Mouse (Mus musculus) MEL (cell line): ENCODE results near the gene Bmper. TPM values are rescaled to one million over a fixed set of nuclear protein-coding genes. Genes with fewer than 3 reads are reported as not detected.

Experiments
- DNase-seq: peaks from one replicate; pipeline ENCODE4 v3.0.0; 2011; ENCODE audit warnings: low read depth, low spot score
- H3K27ac ChIP-seq: 2 replicates; pipeline ENCODE4 v1.5.1; 2012; ENCODE audit warnings: low read depth, mild to moderate bottlenecking, control low read depth, low read length, moderate library complexity; ENCODE audit not compliant: control insufficient read depth
- H3K27me3 ChIP-seq, 2 experiments: fragments of 150-350 bp in 1 of 2; sonication (generic) in 1 of 2; 2 replicates each; pipeline ENCODE4 v1.6.1; 2012; ENCODE audit warnings: low read length in 2 of 2, mild to moderate bottlenecking in 2 of 2, improper control_type of control experiment in 1 of 2, moderate library complexity in 1 of 2; ENCODE audit not compliant: insufficient read depth in 2 of 2, control insufficient read depth in 1 of 2
- H3K36me3 ChIP-seq, 2 experiments: 2 replicates each; pipeline ENCODE4 v1.6.1; 2012 to 2014; ENCODE audit warnings: low read length in 2 of 2, improper control_type of control experiment in 1 of 2, inconsistent platforms in 1 of 2, mild to moderate bottlenecking in 1 of 2; ENCODE audit not compliant: insufficient read depth in 2 of 2, control insufficient read depth in 1 of 2
- H3K4me1 ChIP-seq, 2 experiments: fragments of 150-350 bp in 1 of 2; sonication (generic) in 1 of 2; 2 replicates each; pipeline ENCODE4 v1.6.1; 2012; ENCODE audit warnings: low read length in 2 of 2, improper control_type of control experiment in 1 of 2, mild to moderate bottlenecking in 1 of 2; ENCODE audit not compliant: insufficient read depth in 2 of 2, control insufficient read depth in 1 of 2
- H3K4me3 ChIP-seq, 2 experiments: fragments of 150-350 bp in 1 of 2; sonication (generic) in 1 of 2; 2 replicates each; pipeline ENCODE4 v1.5.1; 2012; ENCODE audit warnings: low read depth in 2 of 2, low read length in 2 of 2, mild to moderate bottlenecking in 2 of 2, moderate library complexity in 2 of 2, control low read depth in 1 of 2, improper control_type of control experiment in 1 of 2; ENCODE audit not compliant: control insufficient read depth in 1 of 2, insufficient read depth in 1 of 2
- H3K79me2 ChIP-seq: 2 replicates; pipeline ENCODE4 v1.6.1; 2012; ENCODE audit warnings: mild to moderate bottlenecking, low read length, moderate library complexity; ENCODE audit not compliant: control insufficient read depth, poor library complexity, insufficient read depth
- H3K9ac ChIP-seq: 2 replicates; pipeline ENCODE4 v1.6.1; 2012; ENCODE audit warnings: low read depth, mild to moderate bottlenecking, control low read depth, low read length, moderate library complexity; ENCODE audit not compliant: control insufficient read depth, poor library complexity, severe bottlenecking
- H3K9me3 ChIP-seq: fragments of 150-350 bp; sonication (generic); replicated peaks from 2 replicates; pipeline ENCODE4 v1.6.1; 2012; ENCODE audit warnings: mild to moderate bottlenecking, low read length, improper control_type of control experiment, moderate library complexity; ENCODE audit not compliant: insufficient read depth
- BHLHE40 ChIP-seq: IDR thresholded peaks from 2 replicates; pipeline ENCODE4 v1.6.1; 2012; ENCODE audit warnings: low read depth, mild to moderate bottlenecking, inconsistent platforms, low read length, improper control_type of control experiment, borderline replicate concordance
- CHD1 ChIP-seq: IDR thresholded peaks from 2 replicates; pipeline ENCODE4 v1.6.1; 2012; ENCODE audit warnings: low read depth, mild to moderate bottlenecking, inconsistent platforms, low read length, improper control_type of control experiment
- CHD2 ChIP-seq: IDR thresholded peaks from 2 replicates; pipeline ENCODE4 v1.6.1; 2011; ENCODE audit warnings: low read length, improper control_type of control experiment
- CTCF ChIP-seq, 3 experiments: IDR thresholded peaks in 2 of 3; conservative IDR thresholded peaks in 1 of 3; 2 replicates each; pipeline ENCODE4 v1.5.1; 2011 to 2012; ENCODE audit warnings: low read length in 3 of 3, low read depth in 2 of 3, mild to moderate bottlenecking in 2 of 3, improper control_type of control experiment in 1 of 3, inconsistent platforms in 1 of 3, mixed read lengths in 1 of 3, moderate library complexity in 1 of 3; ENCODE audit not compliant: control insufficient read depth in 1 of 3, insufficient read depth in 1 of 3, poor library complexity in 1 of 3, severe bottlenecking in 1 of 3
- HCFC1 ChIP-seq: IDR thresholded peaks from 2 replicates; pipeline ENCODE4 v1.6.1; 2012; ENCODE audit warnings: low read depth, mild to moderate bottlenecking, inconsistent platforms, low read length, improper control_type of control experiment, moderate library complexity
- MAFK ChIP-seq: IDR thresholded peaks from 2 replicates; pipeline ENCODE4 v1.6.1; 2011; ENCODE audit warnings: low read depth, mild to moderate bottlenecking, low read length, improper control_type of control experiment, borderline replicate concordance
- MYC ChIP-seq: IDR thresholded peaks from 2 replicates; pipeline ENCODE4 v1.6.1; 2011; ENCODE audit warnings: low read depth, mild to moderate bottlenecking, low read length, improper control_type of control experiment, moderate library complexity
- POLR2AphosphoS2 ChIP-seq: IDR thresholded peaks from 2 replicates; pipeline ENCODE4 v1.6.1; 2011; ENCODE audit warnings: low read length, improper control_type of control experiment
- RAD21 ChIP-seq: IDR thresholded peaks from 2 replicates; pipeline ENCODE4 v1.6.1; 2011; ENCODE audit warnings: mild to moderate bottlenecking, low read depth, low read length, improper control_type of control experiment
- SMC3 ChIP-seq: IDR thresholded peaks from 2 replicates; pipeline ENCODE4 v1.6.1; 2011; ENCODE audit warnings: low read depth, low read length, improper control_type of control experiment
- USF1 ChIP-seq: IDR thresholded peaks from 2 replicates; pipeline ENCODE4 v1.6.1; 2014; ENCODE audit warnings: low read depth, mild to moderate bottlenecking, inconsistent platforms, low read length, improper control_type of control experiment, moderate library complexity
- USF2 ChIP-seq, 2 experiments: IDR thresholded peaks; 2 replicates each; pipeline ENCODE4 v1.6.1; 2011 to 2012; ENCODE audit warnings: improper control_type of control experiment in 2 of 2, low read length in 2 of 2, borderline replicate concordance in 1 of 2, inconsistent platforms in 1 of 2, low read depth in 1 of 2, mild to moderate bottlenecking in 1 of 2; ENCODE audit not compliant: insufficient read depth in 1 of 2
- ZKSCAN1 ChIP-seq: IDR thresholded peaks from 2 replicates; pipeline ENCODE4 v1.6.1; 2012; ENCODE audit warnings: low read depth, mild to moderate bottlenecking, inconsistent platforms, low read length, improper control_type of control experiment, moderate library complexity
- ZNF384 ChIP-seq: IDR thresholded peaks from 2 replicates; pipeline ENCODE4 v1.6.1; 2012; ENCODE audit warnings: low read depth, mild to moderate bottlenecking, inconsistent platforms, low read length, improper control_type of control experiment
- polyA plus RNA-seq, 2 experiments: library from polyadenylated mRNA; stranded (reverse) in 1 of 2; unstranded in 1 of 2; fragments of >175 nt in 1 of 2; fragments of >200 nt in 1 of 2; gene quantifications; 2 replicates each; pipeline versions ENCODE4 v1.2.1 to v1.2.4; 2012; ENCODE audit warnings: low replicate concordance in 2 of 2, low read depth in 1 of 2; ENCODE audit not compliant: insufficient read length in 2 of 2, insufficient read depth in 1 of 2, missing spikeins in 1 of 2
- total RNA-seq: library from RNA; depleted of rRNA; stranded (reverse); fragments of 300-350 nt; gene quantifications from 2 replicates; pipeline ENCODE4 v1.2.3, GENCODE M21; 2012

Bmper gene
- total and polyA plus RNA-seq, 3 experiments: not detected

- Histone ChIP-seq H3K36me3 (no peaks in the 10 kb centered on the region), H3K27ac (no peak overlapping the region), H3K4me3 (no peak overlapping the region), H3K27me3 (no peaks in the 10 kb centered on the region), H3K79me2 (no peaks in the 10 kb centered on the region), H3K9me3 (no peaks in the 10 kb centered on the region), H3K9ac (no peak overlapping the region), H3K4me1 (no peaks in the 10 kb centered on the region)
- no peak for DNase-seq
- no peak for TF ChIP-seq MYC
- no peak for TF ChIP-seq ZKSCAN1
- no peak for TF ChIP-seq HCFC1
- no peak for TF ChIP-seq USF1
- TF ChIP-seq CHD2: no peak
- TF ChIP-seq MAFK: no peak
- no peak for TF ChIP-seq USF2 (IDR thresholded peaks at IDR 0.05; ENCODE audit: borderline replicate concordance in 1 of 2, insufficient read depth in 1 of 2, low read depth in 1 of 2, low read length in 2 of 2)
- no peak for TF ChIP-seq POLR2AphosphoS2
- no peak for TF ChIP-seq CHD1
- TF ChIP-seq ZNF384: no peak
Observed at GRCm38 (mm10) chr9:23497626-23498025, 274.8 kb downstream of the Bmper start.

GRCm38 (mm10) chr9:23533870-23534269, 311.0 kb downstream of the Bmper start:
- peak; percentile 41 for TF ChIP-seq SMC3
- TF ChIP-seq BHLHE40: no peak
- peak; percentile 20 to 55 (median 45); a peak in 4 of 6 replicates for TF ChIP-seq CTCF (IDR thresholded peaks at IDR 0.05 in 2 of 3, conservative IDR thresholded peaks at IDR 0.05 in 1 of 3; ENCODE audit: control insufficient read depth in 1 of 3, insufficient read depth in 1 of 3, low read depth in 2 of 3, low read length in 3 of 3, poor library complexity in 1 of 3, severe bottlenecking in 1 of 3)
- peak; percentile 35 for TF ChIP-seq RAD21
- Histone ChIP-seq H3K9ac (no peak overlapping the region), H3K27ac (no peak overlapping the region), H3K4me3 (no peak overlapping the region), H3K79me2 (no peaks in the 10 kb centered on the region), H3K36me3 (no peaks in the 10 kb centered on the region), H3K27me3 (no peaks in the 10 kb centered on the region), H3K4me1 (no peaks in the 10 kb centered on the region), H3K9me3 (no peaks in the 10 kb centered on the region)
- DNase-seq: peak; percentile 21
